Mouse (Mus musculus) CH12.LX (cell line): Measurements from ENCODE around the gene Lhfpl3.

ENCODE experiments used
- CTCF ChIP-seq, 2 experiments: IDR thresholded peaks in 1 of 2; conservative IDR thresholded peaks in 1 of 2; 2 replicates each; pipeline ENCODE4 v1.5.1; 2011 to 2012; ENCODE audit warnings: low read depth in 2 of 2, low read length in 2 of 2, improper control_type of control experiment in 1 of 2, inconsistent platforms in 1 of 2, mild to moderate bottlenecking in 1 of 2, moderate library complexity in 1 of 2
- IRF4 ChIP-seq: IDR thresholded peaks from 2 replicates; pipeline ENCODE4 v1.6.1; 2014; ENCODE audit warnings: low read depth, mild to moderate bottlenecking, inconsistent platforms, low read length, improper control_type of control experiment
- MAFK ChIP-seq: IDR thresholded peaks from 2 replicates; pipeline ENCODE4 v1.6.1; 2011; ENCODE audit warnings: low read length, improper control_type of control experiment; ENCODE audit not compliant: insufficient replicate concordance
- MAZ ChIP-seq: IDR thresholded peaks from 2 replicates; pipeline ENCODE4 v1.6.1; 2012; ENCODE audit warnings: low read depth, mild to moderate bottlenecking, inconsistent platforms, low read length, improper control_type of control experiment, moderate library complexity
- MYC ChIP-seq: IDR thresholded peaks from 2 replicates; pipeline ENCODE4 v1.6.1; 2011; ENCODE audit warnings: low read depth, mild to moderate bottlenecking, improper control_type of control experiment, low read length
- NELFE ChIP-seq: IDR thresholded peaks from 2 replicates; pipeline ENCODE4 v1.6.1; 2011; ENCODE audit warnings: low read depth, low read length, improper control_type of control experiment
- POLR2A ChIP-seq: IDR thresholded peaks from 2 replicates; pipeline ENCODE4 v1.6.1; 2011; ENCODE audit warnings: low read depth, mild to moderate bottlenecking, improper control_type of control experiment, low read length
- ZC3H11A ChIP-seq: IDR thresholded peaks from 2 replicates; pipeline ENCODE4 v1.6.1; 2012; ENCODE audit warnings: low read depth, mild to moderate bottlenecking, inconsistent platforms, low read length, improper control_type of control experiment

GRCm38 (mm10) chr5:22898593-22898992 is 152.7 kb downstream of the Lhfpl3 start:
- no peak for TF ChIP-seq MAZ
- TF ChIP-seq NELFE = no peak
- TF ChIP-seq IRF4 = peak; percentile 72
- no peak for TF ChIP-seq CTCF (conservative IDR thresholded peaks at IDR 0.05 in 1 of 2, IDR thresholded peaks at IDR 0.05 in 1 of 2; ENCODE audit: low read depth in 2 of 2, low read length in 2 of 2)
- no peak for TF ChIP-seq POLR2A
- no peak for TF ChIP-seq MYC
- no peak for TF ChIP-seq ZC3H11A
- TF ChIP-seq MAFK = no peak
